Mouse (Mus musculus): ENCODE results near the gene Gm1113. TPM values are rescaled to one million over a fixed set of nuclear protein-coding genes. Genes with fewer than 3 reads are reported as not detected.

Gene Gm1113
- polyA plus RNA-seq, 1 experiment, result not detected

- Histone ChIP-seq H3K4me1 (ENCODE audit: control insufficient read depth) (no peaks in the 10 kb centered on the region), H3K27me3 (ENCODE audit: control insufficient read depth) (no peaks in the 10 kb centered on the region), H3K4me3 (replicated peaks) (no peak overlapping the region), H3K36me3 (ENCODE audit: control insufficient read depth) (no peaks in the 10 kb centered on the region), H3K9me3 (ENCODE audit: control insufficient read depth, low read length) (no peaks in the 10 kb centered on the region)
- TF ChIP-seq GATA1 (IDR thresholded peaks at IDR 0.05; ENCODE audit: low read length) (no peak), TAL1 (IDR thresholded peaks at IDR 0.05; ENCODE audit: low read length) (no peak)
These were observed 43.9 kb downstream of the Gm1113 start for GRCm38 (mm10) chr9:35474104-35474724.

GRCm38 (mm10) chr9:35468913-35469312, 49.2 kb downstream of the Gm1113 start:
- Histone ChIP-seq H3K4me1 (ENCODE audit: control insufficient read depth) (no peaks in the 10 kb centered on the region), H3K27me3 (ENCODE audit: control insufficient read depth) (no peaks in the 10 kb centered on the region), H3K9me3 (ENCODE audit: control insufficient read depth, low read length) (no peaks in the 10 kb centered on the region), H3K36me3 (ENCODE audit: control insufficient read depth) (no peaks in the 10 kb centered on the region), H3K4me3 (replicated peaks) (no peak overlapping the region)
- TF ChIP-seq GATA1 (IDR thresholded peaks at IDR 0.05; ENCODE audit: low read length), result no peak
- no peak for TF ChIP-seq TAL1 (IDR thresholded peaks at IDR 0.05; ENCODE audit: low read length)

GRCm38 (mm10) chr9:35467264-35467817, 50.7 kb downstream of the Gm1113 start:
- Histone ChIP-seq H3K36me3 (ENCODE audit: control insufficient read depth) (no peaks in the 10 kb centered on the region), H3K4me1 (ENCODE audit: control insufficient read depth) (no peaks in the 10 kb centered on the region), H3K27me3 (ENCODE audit: control insufficient read depth) (no peaks in the 10 kb centered on the region), H3K9me3 (ENCODE audit: control insufficient read depth, low read length) (no peaks in the 10 kb centered on the region), H3K4me3 (replicated peaks) (no peak overlapping the region)
- no peak for TF ChIP-seq GATA1 (IDR thresholded peaks at IDR 0.05; ENCODE audit: low read length)
- no peak for TF ChIP-seq TAL1 (IDR thresholded peaks at IDR 0.05; ENCODE audit: low read length)

DNA sequence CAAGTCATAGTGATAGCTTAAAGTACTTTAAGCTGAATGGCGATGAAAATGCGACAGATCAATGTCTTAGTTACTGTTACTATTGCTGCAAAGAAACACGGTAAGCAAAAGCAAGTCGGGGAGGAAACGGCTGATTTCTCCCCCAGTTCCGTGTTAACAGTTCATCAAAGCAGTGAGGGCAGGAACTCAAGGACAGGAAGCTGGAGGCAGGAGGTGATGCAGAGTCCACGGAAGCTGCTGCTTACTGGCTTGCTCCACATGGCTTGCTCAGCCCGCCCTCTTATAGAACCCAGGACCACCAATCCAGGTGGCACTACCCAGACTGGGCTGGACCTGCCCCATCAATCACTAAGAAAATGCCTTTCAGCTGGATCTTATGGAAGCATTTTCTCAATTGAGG, 58.5 kb downstream of the Gm1113 start:
- H3K9me3 ChIP-seq (ENCODE audit: control insufficient read depth, low read length), result no peaks in the 10 kb centered on the region
- no peaks in the 10 kb centered on the region for H3K27me3 ChIP-seq (ENCODE audit: control insufficient read depth)
- TF ChIP-seq GATA1 (IDR thresholded peaks at IDR 0.05; ENCODE audit: low read length), result no peak
- no peak for TF ChIP-seq TAL1 (IDR thresholded peaks at IDR 0.05; ENCODE audit: low read length)
- no peaks in the 10 kb centered on the region; the same call in 1 of the 2 replicates for H3K4me1 ChIP-seq (ENCODE audit: control insufficient read depth)
- no peak overlapping the region for H3K4me3 ChIP-seq (replicated peaks)
- no peaks in the 10 kb centered on the region for H3K36me3 ChIP-seq (ENCODE audit: control insufficient read depth)

Other genes starting within 250 kb of the Gm1113 start
- not detected in 2 replicates for gene Cdon, start 97.1 kb downstream of the Gm1113 start, polyA plus RNA-seq (2012)
- not detected in 2 replicates for gene Ddx25, start 40.3 kb upstream of the Gm1113 start, polyA plus RNA-seq (2012)
- 0.04 and 0.07 TPM in 2 replicates for gene Pus3, start 40.3 kb upstream of the Gm1113 start, polyA plus RNA-seq (2012)
- 0.09 TPM in 1 of 2 replicates, not detected in the other for gene Pate2, start 52.0 kb upstream of the Gm1113 start, polyA plus RNA-seq (2012)
- 0.71 and 0.72 TPM in 2 replicates for gene Hyls1, start 52.1 kb upstream of the Gm1113 start, polyA plus RNA-seq (2012)
- gene Pate4, start 93.7 kb upstream of the Gm1113 start, polyA plus RNA-seq (2012), result not detected in 2 replicates
- not detected in 2 replicates for gene Pate3, start 129.9 kb upstream of the Gm1113 start, polyA plus RNA-seq (2012)
- gene Pate1, start 169.1 kb upstream of the Gm1113 start, polyA plus RNA-seq (2012), result not detected in 2 replicates
- not detected in 2 replicates for gene Gm17677, start 222.8 kb upstream of the Gm1113 start, polyA plus RNA-seq (2012)